In genomic region chr13:91169529-91170319, GRCm38 (mm10) we compare ENCODE assay signal across 11 mouse cellular contexts. TPM values are rescaled to one million over a fixed set of nuclear protein-coding genes. Genes with fewer than 3 reads are reported as not detected.
DNase-seq lines count a peak whose midpoint lies in the region; ATAC-seq and TF ChIP-seq lines count a peak whose summit lies in the region.
"Had no signal": no experiment of that assay in that cellular context is flagged by ENCODE, and none has a peak within 500 bp of the region (broad histone marks: within the 10 kb centered on the region; RNA-seq: fewer than 3 reads in every experiment).

No protein-coding gene starts in this region.

- H3K9me3 ChIP-seq in heart, embryonic 10.5 days, result no peaks in the 10 kb centered on the region
- no peaks in the 10 kb centered on the region for H3K9me3 ChIP-seq in ES-E14 (ENCODE audit: control insufficient read depth, insufficient read depth, low read depth, low read length)
- no peaks in the 10 kb centered on the region for H3K9me3 ChIP-seq in limb, embryonic 10.5 days (replicated peaks)
- H3K9me3 ChIP-seq in forebrain, embryonic 16.5 days (ENCODE audit: control insufficient read depth, low read length), result no peaks in the 10 kb centered on the region
- H3K9me3 ChIP-seq: limb, embryonic 12.5 days had no signal

- intact Hi-C loops in heart, postnatal 36 days (cut with DNase I), result loop anchor here (5.0 kb wide), 2 partner anchors 198 to 293 kb away; partner anchors contain the start of gene Ssbp2

- 64% methylated on average over 17 of the region's 17 CpGs for WGBS in heart, embryonic 10.5 days
- 87% methylated on average over 17 of the region's 17 CpGs for WGBS in limb, embryonic 10.5 days
- WGBS in forebrain, embryonic 16.5 days, result 70% methylated on average over 17 of the region's 17 CpGs

- H3K4me3 ChIP-seq in heart, embryonic 10.5 days, result no peak overlapping the region
- 0 out of 4 replicates have a peak overlapping the region, but pooled peaks have one; percentile 4 to 21 for H3K4me3 ChIP-seq in ES-E14 (ENCODE audit: insufficient read depth in 1 of 2, low read depth in 1 of 2, low read length in 2 of 2, poor library complexity in 1 of 2, severe bottlenecking in 1 of 2)
- H3K4me3 ChIP-seq in limb, embryonic 10.5 days, result no peak overlapping the region
- no peak overlapping the region for H3K4me3 ChIP-seq in forebrain, embryonic 16.5 days (replicated peaks; ENCODE audit: low read length)
- H3K4me3 ChIP-seq: layer of hippocampus, adult 2 months; limb, embryonic 12.5 days had no signal

- peaks cover 37% of the 10 kb centered on the region for H3K4me1 ChIP-seq in heart, embryonic 10.5 days
- 0 out of 4 replicates have a peak, but pooled peaks cover 0 to 3% of the 10 kb centered on the region in 2 experiments for H3K4me1 ChIP-seq in ES-E14 (ENCODE audit: control insufficient read depth in 2 of 2, insufficient read depth in 2 of 2, low read length in 2 of 2, poor library complexity in 1 of 2)
- H3K4me1 ChIP-seq in limb, embryonic 10.5 days, result peaks cover 27% of the 10 kb centered on the region
- H3K4me1 ChIP-seq in forebrain, embryonic 16.5 days (replicated peaks; ENCODE audit: control insufficient read depth, insufficient read depth, low read length), result peaks cover 6% of the 10 kb centered on the region

- H3K9ac ChIP-seq in ES-E14 (ENCODE audit: insufficient read depth, low read depth, low read length, poor library complexity, severe bottlenecking), result peak overlapping the region; percentile 51; the same call in 1 of the 2 replicates
- no peak overlapping the region for H3K9ac ChIP-seq in forebrain, embryonic 16.5 days (replicated peaks; ENCODE audit: low read depth, low read length)
- H3K9ac ChIP-seq: limb, embryonic 12.5 days had no signal

- H3K27ac ChIP-seq in heart, embryonic 10.5 days, result peak overlapping the region; percentile 29; the same call in 1 of the 2 replicates
- no peak overlapping the region for H3K27ac ChIP-seq in ES-E14 (ENCODE audit: insufficient read depth, low read depth, low read length, poor library complexity, severe bottlenecking)
- peak overlapping the region; percentile 53; the same call in 1 of the 2 replicates for H3K27ac ChIP-seq in limb, embryonic 10.5 days
- H3K27ac ChIP-seq in forebrain, embryonic 16.5 days (ENCODE audit: low read length), result no peak overlapping the region
- H3K27ac ChIP-seq: layer of hippocampus, adult 2 months; limb, embryonic 12.5 days had no signal

- no peak overlapping the region for H3K4me2 ChIP-seq in forebrain, embryonic 16.5 days (ENCODE audit: low read length)
- H3K4me2 ChIP-seq: limb, embryonic 12.5 days had no signal

- H3K36me3 ChIP-seq in heart, embryonic 10.5 days, result no peaks in the 10 kb centered on the region
- H3K36me3 ChIP-seq in ES-E14 (ENCODE audit: control insufficient read depth, insufficient read depth, low read length, poor library complexity, severe bottlenecking), result no peaks in the 10 kb centered on the region
- no peaks in the 10 kb centered on the region for H3K36me3 ChIP-seq in limb, embryonic 10.5 days
- no peaks in the 10 kb centered on the region for H3K36me3 ChIP-seq in forebrain, embryonic 16.5 days (ENCODE audit: control insufficient read depth, insufficient read depth)
- H3K36me3 ChIP-seq: limb, embryonic 12.5 days had no signal

- DNase-seq in heart, embryonic 10.5 days (ENCODE audit: low spot score), result no peak
- DNase-seq in heart, postnatal 36 days, result no peak
- no peak for DNase-seq in ES-E14 (ENCODE audit: low read depth, low spot score)
- DNase-seq in limb, embryonic 10.5 days (ENCODE audit: low spot score), result peak; percentile 28
- no peak for DNase-seq in gastrocnemius, postnatal 25 days
- DNase-seq in adrenal gland, postnatal 36 days, result no peak
- DNase-seq: retina, postnatal 1 day had no signal

- H3K27me3 ChIP-seq in heart, embryonic 10.5 days (ENCODE audit: insufficient read depth, poor library complexity, severe bottlenecking), result no peaks in the 10 kb centered on the region
- H3K27me3 ChIP-seq in limb, embryonic 10.5 days (ENCODE audit: low read depth, poor library complexity, severe bottlenecking), result no peaks in the 10 kb centered on the region
- no peaks in the 10 kb centered on the region for H3K27me3 ChIP-seq in forebrain, embryonic 16.5 days (replicated peaks; ENCODE audit: control insufficient read depth, insufficient read depth, low read length)
- H3K27me3 ChIP-seq: limb, embryonic 12.5 days had no signal

- in situ Hi-C loops in ES-E14 (cut with MboI; ENCODE audit: low sequenced_read_pairs in 2 of 2, unreplicated experiment in 2 of 2), result no loop called here

- ATAC-seq in monocyte, adult 5-6 weeks (replicated peaks; ENCODE audit: insufficient number of reproducible peaks, low FRiP score, low TSS enrichment, poor library complexity, severe bottlenecking), result peak; percentile 53; the same call in 1 of the 2 replicates
- ATAC-seq in forebrain, embryonic 16.5 days, result no peak

TF ChIP-seq in ES-E14, 5 proteins besides CTCF, POLR2A, EP300 and RAD21:
- TF ChIP-seq CHD2 (IDR thresholded peaks at IDR 0.05; ENCODE audit: low read depth, low read length) (no peak), ZC3H11A (IDR thresholded peaks at IDR 0.05; ENCODE audit: borderline replicate concordance, low read depth, low read length) (no peak), MAFK (IDR thresholded peaks at IDR 0.05; ENCODE audit: insufficient read depth, low read depth, low read length) (0 out of 2 replicates have a peak, but pooled peaks have one; percentile 17)

RNA-seq across cellular contexts. Expression of gene Atg10, which starts 54.0 kb away (rescaled TPM):
- polyA plus RNA-seq in heart, embryonic 10.5 days (2016; fragmentation: Nextera tagmentation; extraction: Ambion mirVana), result 15.1 and 19.5 TPM in 2 replicates
- 10 to 100 TPM; 26.6 to 31.4 TPM for total RNA-seq in heart, postnatal 36 days (2021)
- 2.0 and 2.6 TPM in 2 replicates for total RNA-seq in ES-E14 (2012; rRNA removed)
- 7.4 and 9.1 TPM in 2 replicates for polyA plus RNA-seq in limb, embryonic 10.5 days (2016; fragmentation: Nextera tagmentation; extraction: Ambion mirVana)
- 8.0 to 13.2 TPM (median 12.6 TPM) in 3 replicates for total RNA-seq in monocyte, adult 5-6 weeks (2017)
- 1 to 10 TPM; 8.8 to 9.8 TPM for total RNA-seq in gastrocnemius, postnatal 25 days (2021)
- 14.0 and 15.0 TPM in 2 replicates for polyA plus RNA-seq in forebrain, embryonic 16.5 days (2015; fragmentation: Nextera tagmentation; extraction: Ambion mirVana)
- 10 to 100 TPM; 15.2 to 22.1 TPM for total RNA-seq in adrenal gland, postnatal 36 days (2021)

Comparison
In these comparisons a context has a peak if more than half of its experiments do, and no peak if none do; other contexts are left out.
1. H3K27ac ChIP-seq: peak in heart, embryonic 10.5 days (single experiment) and limb, embryonic 10.5 days (single experiment); none in ES-E14 (single experiment) and forebrain, embryonic 16.5 days (single experiment).
2. H3K4me3 ChIP-seq: peak in ES-E14 (2 of 2); none in heart, embryonic 10.5 days (single experiment), limb, embryonic 10.5 days (single experiment) and forebrain, embryonic 16.5 days (single experiment).